14 mouse cellular contexts compared by ENCODE assay signal in genomic region chr17:73052956-73053355, GRCm38 (mm10). TPM values are rescaled to one million over a fixed set of nuclear protein-coding genes. Genes with fewer than 3 reads are reported as not detected.
DNase-seq lines count a peak whose midpoint lies in the region; ATAC-seq and TF ChIP-seq lines count a peak whose summit lies in the region.
"Had no signal": no experiment of that assay in that cellular context is flagged by ENCODE, and none has a peak within 500 bp of the region (broad histone marks: within the 10 kb centered on the region; RNA-seq: fewer than 3 reads in every experiment).

No protein-coding gene starts in this region.

- H3K36me3 ChIP-seq in heart, embryonic 13.5 days, result no peaks in the 10 kb centered on the region
- no peaks in the 10 kb centered on the region for H3K36me3 ChIP-seq in kidney, embryonic 15.5 days
- no peaks in the 10 kb centered on the region for H3K36me3 ChIP-seq in thymus, adult 2 months (ENCODE audit: control insufficient read depth, insufficient read depth, low read length)
- no peaks in the 10 kb centered on the region for H3K36me3 ChIP-seq in embryonic facial prominence, embryonic 10.5 days (replicated peaks)
- H3K36me3 ChIP-seq: embryonic facial prominence, embryonic 13.5 days; hindbrain, embryonic 10.5 days; midbrain, embryonic 15.5 days had no signal

- no peak for DNase-seq in heart, adult 8-10 months (ENCODE audit: low spot score)
- no peak for DNase-seq in kidney, adult 18-20 months
- DNase-seq in thymus, adult 2 months, result no peak
- no peak for DNase-seq in thymus, adult 18-20 months
- DNase-seq in embryonic facial prominence, embryonic 10.5 days (ENCODE audit: low spot score), result no peak
- DNase-seq: adrenal gland, postnatal 36 days; cerebellum, adult 9-10 months; forebrain, postnatal 0 days had no signal

- H3K9ac ChIP-seq in heart, embryonic 13.5 days, result no peak overlapping the region
- no peak overlapping the region for H3K9ac ChIP-seq in kidney, embryonic 15.5 days
- H3K9ac ChIP-seq: embryonic facial prominence, embryonic 13.5 days; forebrain, postnatal 0 days; midbrain, embryonic 15.5 days had no signal

- ATAC-seq in heart, embryonic 13.5 days (ENCODE audit: extremely low read depth, insufficient number of reproducible peaks, low FRiP score, low TSS enrichment), result no peak
- ATAC-seq in kidney, embryonic 15.5 days (replicated peaks; ENCODE audit: low FRiP score), result no peak
- ATAC-seq: forebrain, postnatal 0 days; midbrain, embryonic 15.5 days had no signal

- H3K4me3 ChIP-seq in heart, embryonic 13.5 days, result no peak overlapping the region
- no peak overlapping the region for H3K4me3 ChIP-seq in kidney, embryonic 15.5 days (replicated peaks)
- H3K4me3 ChIP-seq in thymus, adult 2 months (ENCODE audit: control insufficient read depth, insufficient read depth, low read length), result no peak overlapping the region
- H3K4me3 ChIP-seq in embryonic facial prominence, embryonic 10.5 days, result no peak overlapping the region
- H3K4me3 ChIP-seq: embryonic facial prominence, embryonic 13.5 days; hindbrain, embryonic 10.5 days; megakaryocyte, embryonic 14.5 days; midbrain, embryonic 15.5 days had no signal

- no peak overlapping the region for H3K4me2 ChIP-seq in heart, embryonic 13.5 days
- H3K4me2 ChIP-seq in kidney, embryonic 15.5 days, result no peak overlapping the region
- H3K4me2 ChIP-seq: embryonic facial prominence, embryonic 13.5 days; midbrain, embryonic 15.5 days had no signal

- peaks cover 28% of the 10 kb centered on the region for H3K4me1 ChIP-seq in heart, embryonic 13.5 days
- peaks cover 27% of the 10 kb centered on the region for H3K4me1 ChIP-seq in kidney, embryonic 15.5 days
- H3K4me1 ChIP-seq in thymus, adult 2 months (replicated peaks; ENCODE audit: control insufficient read depth, insufficient read depth, low read length), result peaks cover 36% of the 10 kb centered on the region
- H3K4me1 ChIP-seq in embryonic facial prominence, embryonic 10.5 days, result peaks cover 19% of the 10 kb centered on the region
- H3K4me1 ChIP-seq: embryonic facial prominence, embryonic 13.5 days; megakaryocyte, embryonic 14.5 days; midbrain, embryonic 15.5 days had no signal

- no peak for TF ChIP-seq CTCF in thymus, adult 2 months (IDR thresholded peaks at IDR 0.05; ENCODE audit: borderline replicate concordance, control insufficient read depth, extremely low read depth, insufficient read depth, low read length, poor library complexity)

- 0 out of 2 replicates have a peak overlapping the region, but pooled peaks have one; percentile 48 for H3K27ac ChIP-seq in heart, embryonic 13.5 days (replicated peaks)
- peak overlapping the region; percentile 86 for H3K27ac ChIP-seq in kidney, embryonic 15.5 days
- peak overlapping the region; percentile 98 for H3K27ac ChIP-seq in thymus, adult 2 months (ENCODE audit: control insufficient read depth, insufficient read depth, low read length)
- no peak overlapping the region for H3K27ac ChIP-seq in embryonic facial prominence, embryonic 10.5 days (replicated peaks)
- H3K27ac ChIP-seq: embryonic facial prominence, embryonic 13.5 days; hindbrain, embryonic 10.5 days; midbrain, embryonic 15.5 days had no signal

- H3K27me3 ChIP-seq in heart, embryonic 13.5 days (replicated peaks), result no peaks in the 10 kb centered on the region
- H3K27me3 ChIP-seq in kidney, embryonic 15.5 days, result no peaks in the 10 kb centered on the region
- H3K27me3 ChIP-seq in thymus, adult 2 months (ENCODE audit: control insufficient read depth, insufficient read depth, low read length), result no peaks in the 10 kb centered on the region
- no peaks in the 10 kb centered on the region for H3K27me3 ChIP-seq in embryonic facial prominence, embryonic 10.5 days (replicated peaks; ENCODE audit: low read depth, poor library complexity, severe bottlenecking)
- H3K27me3 ChIP-seq: megakaryocyte, embryonic 14.5 days; midbrain, embryonic 15.5 days had no signal

- TF ChIP-seq POLR2A in thymus, adult 2 months (IDR thresholded peaks at IDR 0.05; ENCODE audit: control insufficient read depth, extremely low read depth, insufficient read depth, low read length, poor library complexity), result no peak

- WGBS in heart, embryonic 13.5 days, result 86% methylated on average over 2 of the region's 2 CpGs
- WGBS in kidney, embryonic 15.5 days, result 85% methylated on average over 2 of the region's 2 CpGs
- WGBS in thymus, adult 2 months, result 93% methylated on average over 2 of the region's 2 CpGs
- 91% methylated on average over 2 of the region's 2 CpGs for WGBS in embryonic facial prominence, embryonic 10.5 days

- H3K9me3 ChIP-seq in heart, embryonic 13.5 days, result no peaks in the 10 kb centered on the region
- H3K9me3 ChIP-seq in kidney, embryonic 15.5 days (replicated peaks), result no peaks in the 10 kb centered on the region; the same call in 1 of the 2 replicates
- no peaks in the 10 kb centered on the region for H3K9me3 ChIP-seq in embryonic facial prominence, embryonic 10.5 days
- H3K9me3 ChIP-seq: embryonic facial prominence, embryonic 13.5 days; hindbrain, embryonic 10.5 days; midbrain, embryonic 15.5 days had no signal

RNA-seq across cellular contexts. Expression of gene Lclat1, which starts 54.8 kb away (rescaled TPM):
- polyA plus RNA-seq in heart, embryonic 13.5 days (2015; fragmentation: Nextera tagmentation; extraction: Ambion mirVana), result 30.9 and 32.8 TPM in 2 replicates
- total RNA-seq in heart, adult 8-10 months (2022), result 100 to 1,000 TPM; 101 to 145 (median 128) TPM
- 17.0 and 17.3 TPM in 2 replicates for polyA plus RNA-seq in kidney, embryonic 15.5 days (2015; fragmentation: Nextera tagmentation; extraction: Ambion mirVana)
- 5.4 and 6.4 TPM in 2 replicates for polyA plus RNA-seq in thymus, adult 2 months (2012; rRNA removed)
- 11.3 and 11.8 TPM in 2 replicates for polyA plus RNA-seq in embryonic facial prominence, embryonic 10.5 days (2016; fragmentation: Nextera tagmentation; extraction: Ambion mirVana)
